Mouse (Mus musculus): ENCODE results near the gene Tas2r136. TPM values are rescaled to one million over a fixed set of nuclear protein-coding genes. Genes with fewer than 3 reads are reported as not detected.

The Tas2r136 gene
- total and polyA plus RNA-seq, 3 experiments, result not detected

- Histone ChIP-seq H3K36me3 (replicated peaks in 1 of 2; ENCODE audit: control insufficient read depth in 1 of 2, insufficient read depth in 1 of 2, low read length in 1 of 2) (no peaks in the 10 kb centered on the region), H3K27ac (ENCODE audit: insufficient read depth, low read depth) (no peak within 1 kb of the TSS), H3K27me3 (replicated peaks) (no peaks in the 10 kb centered on the region), H3K9ac (ENCODE audit: insufficient read depth, low read depth) (no peak within 1 kb of the TSS), H3K4me1 (ENCODE audit: control insufficient read depth in 1 of 2, insufficient read depth in 2 of 2) (no peaks in the 10 kb centered on the region), H3K4me3 (replicated peaks in 1 of 3; ENCODE audit: low read depth in 2 of 3, low read length in 2 of 3, poor library complexity in 1 of 3) (no peak within 1 kb of the TSS), H3K9me3 (replicated peaks; ENCODE audit: low read length) (peaks cover 16% of the 10 kb centered on the region), H3K79me2 (replicated peaks; ENCODE audit: control insufficient read depth, extremely low read depth, insufficient read depth, poor library complexity, severe bottlenecking) (no peaks in the 10 kb centered on the region), H3K4me2 (ENCODE audit: insufficient read depth, low read depth, poor library complexity, severe bottlenecking) (no peak within 1 kb of the TSS)
- DNase-seq (ENCODE audit: extremely low read depth), result no peak
- in situ Hi-C loops (cut with MboI; ENCODE audit: low pct_ligation_motif_present, low pct_unique_long_range_greater_than_20kb, low sequenced_read_pairs), result no loop called here
- dilution Hi-C loops (cut with MboI; ENCODE audit: extremely low pct_ligation_motif_present, extremely low pct_unique_long_range_greater_than_20kb, low sequenced_read_pairs), result no loop called here
- no peak for TF ChIP-seq UBTF (IDR thresholded peaks at IDR 0.05; ENCODE audit: low read depth, low read length)
- no peak for TF ChIP-seq MEF2A (IDR thresholded peaks at IDR 0.05; ENCODE audit: borderline replicate concordance, low read depth, low read length)
- TF ChIP-seq BHLHE40 (IDR thresholded peaks at IDR 0.05; ENCODE audit: low read depth, low read length), result no peak
- no peak for TF ChIP-seq JUND (conservative IDR thresholded peaks at IDR 0.05; ENCODE audit: low read depth, low read length)
- TF ChIP-seq USF2 (conservative IDR thresholded peaks at IDR 0.05; ENCODE audit: low read depth, low read length), result no peak
- TF ChIP-seq ZNF384 (IDR thresholded peaks at IDR 0.05; ENCODE audit: low read depth, low read length), result no peak
- no peak for TF ChIP-seq KAT2A (IDR thresholded peaks at IDR 0.05; ENCODE audit: insufficient replicate concordance, low read length)
Observed at GRCm38 (mm10) chr6:132737935-132738334, 40.0 kb downstream of the Tas2r136 start, which contains the start of gene Tas2r115. Gene Tas2r115, minus strand, starts transcription at chr6:132738035.

Other genes with a start within 250 kb of the Tas2r136 start
- not detected in 2 replicates for gene Prh1, start 208.4 kb downstream of the Tas2r136 start, total RNA-seq (2012; rRNA removed)
- gene Prh1, start 208.4 kb downstream of the Tas2r136 start, total RNA-seq (2014; rRNA removed), result not detected in 2 replicates
- gene Prh1, start 208.4 kb downstream of the Tas2r136 start, polyA plus RNA-seq (2012; ENCODE audit: insufficient read length, low read depth), result not detected in 2 replicates
- not detected in 2 replicates for gene Prp2, start 182.2 kb downstream of the Tas2r136 start, total RNA-seq (2012; rRNA removed)
- not detected in 2 replicates for gene Prp2, start 182.2 kb downstream of the Tas2r136 start, total RNA-seq (2014; rRNA removed)
- not detected in 2 replicates for gene Prp2, start 182.2 kb downstream of the Tas2r136 start, polyA plus RNA-seq (2012; ENCODE audit: insufficient read length, low read depth)
- not detected in 2 replicates for gene A630073D07Rik, start 126.6 kb downstream of the Tas2r136 start, total RNA-seq (2012; rRNA removed)
- gene A630073D07Rik, start 126.6 kb downstream of the Tas2r136 start, total RNA-seq (2014; rRNA removed), result not detected in 2 replicates
- gene A630073D07Rik, start 126.6 kb downstream of the Tas2r136 start, polyA plus RNA-seq (2012; ENCODE audit: insufficient read length, low read depth), result not detected in 2 replicates
- gene Tas2r120, start 121.2 kb downstream of the Tas2r136 start, total RNA-seq (2012; rRNA removed), result not detected in 2 replicates
- not detected in 2 replicates for gene Tas2r120, start 121.2 kb downstream of the Tas2r136 start, total RNA-seq (2014; rRNA removed)
- gene Tas2r120, start 121.2 kb downstream of the Tas2r136 start, polyA plus RNA-seq (2012; ENCODE audit: insufficient read length, low read depth), result not detected in 2 replicates
- not detected in 2 replicates for gene Tas2r121, start 77.2 kb downstream of the Tas2r136 start, total RNA-seq (2012; rRNA removed)
- gene Tas2r121, start 77.2 kb downstream of the Tas2r136 start, total RNA-seq (2014; rRNA removed), result not detected in 2 replicates
- gene Tas2r121, start 77.2 kb downstream of the Tas2r136 start, polyA plus RNA-seq (2012; ENCODE audit: insufficient read length, low read depth), result not detected in 2 replicates
- not detected in 2 replicates for gene Tas2r122, start 66.2 kb downstream of the Tas2r136 start, total RNA-seq (2012; rRNA removed)
- not detected in 2 replicates for gene Tas2r122, start 66.2 kb downstream of the Tas2r136 start, total RNA-seq (2014; rRNA removed)
- gene Tas2r122, start 66.2 kb downstream of the Tas2r136 start, polyA plus RNA-seq (2012; ENCODE audit: insufficient read length, low read depth), result not detected in 2 replicates
- gene Tas2r115, start 40.1 kb downstream of the Tas2r136 start, total RNA-seq (2012; rRNA removed), result not detected in 2 replicates
- not detected in 2 replicates for gene Tas2r115, start 40.1 kb downstream of the Tas2r136 start, total RNA-seq (2014; rRNA removed)
- gene Tas2r115, start 40.1 kb downstream of the Tas2r136 start, polyA plus RNA-seq (2012; ENCODE audit: insufficient read length, low read depth), result not detected in 2 replicates
- gene Tas2r124, start 23.4 kb downstream of the Tas2r136 start, total RNA-seq (2012; rRNA removed), result not detected in 2 replicates
- gene Tas2r124, start 23.4 kb downstream of the Tas2r136 start, total RNA-seq (2014; rRNA removed), result not detected in 2 replicates
- not detected in 2 replicates for gene Tas2r124, start 23.4 kb downstream of the Tas2r136 start, polyA plus RNA-seq (2012; ENCODE audit: insufficient read length, low read depth)
- gene Tas2r102, start 16.0 kb downstream of the Tas2r136 start, total RNA-seq (2012; rRNA removed), result not detected in 2 replicates
- not detected in 2 replicates for gene Tas2r102, start 16.0 kb downstream of the Tas2r136 start, total RNA-seq (2014; rRNA removed)
- gene Tas2r102, start 16.0 kb downstream of the Tas2r136 start, polyA plus RNA-seq (2012; ENCODE audit: insufficient read length, low read depth), result not detected in 2 replicates
- gene Tas2r117, start 24.7 kb upstream of the Tas2r136 start, total RNA-seq (2012; rRNA removed), result not detected in 2 replicates
- not detected in 2 replicates for gene Tas2r117, start 24.7 kb upstream of the Tas2r136 start, total RNA-seq (2014; rRNA removed)
- not detected in 2 replicates for gene Tas2r117, start 24.7 kb upstream of the Tas2r136 start, polyA plus RNA-seq (2012; ENCODE audit: insufficient read length, low read depth)
- not detected in 2 replicates for gene Tas2r123, start 69.0 kb upstream of the Tas2r136 start, total RNA-seq (2012; rRNA removed)
- gene Tas2r123, start 69.0 kb upstream of the Tas2r136 start, total RNA-seq (2014; rRNA removed), result not detected in 2 replicates
- not detected in 2 replicates for gene Tas2r123, start 69.0 kb upstream of the Tas2r136 start, polyA plus RNA-seq (2012; ENCODE audit: insufficient read length, low read depth)
- not detected in 2 replicates for gene Tas2r116, start 77.3 kb upstream of the Tas2r136 start, total RNA-seq (2012; rRNA removed)
- not detected in 2 replicates for gene Tas2r116, start 77.3 kb upstream of the Tas2r136 start, total RNA-seq (2014; rRNA removed)
- not detected in 2 replicates for gene Tas2r116, start 77.3 kb upstream of the Tas2r136 start, polyA plus RNA-seq (2012; ENCODE audit: insufficient read length, low read depth)
- gene Tas2r110, start 89.8 kb upstream of the Tas2r136 start, total RNA-seq (2012; rRNA removed), result not detected in 2 replicates
- not detected in 2 replicates for gene Tas2r110, start 89.8 kb upstream of the Tas2r136 start, total RNA-seq (2014; rRNA removed)
- gene Tas2r110, start 89.8 kb upstream of the Tas2r136 start, polyA plus RNA-seq (2012; ENCODE audit: insufficient read length, low read depth), result not detected in 2 replicates
- gene Tas2r113, start 114.8 kb upstream of the Tas2r136 start, total RNA-seq (2012; rRNA removed), result not detected in 2 replicates
- not detected in 2 replicates for gene Tas2r113, start 114.8 kb upstream of the Tas2r136 start, total RNA-seq (2014; rRNA removed)
- gene Tas2r113, start 114.8 kb upstream of the Tas2r136 start, polyA plus RNA-seq (2012; ENCODE audit: insufficient read length, low read depth), result not detected in 2 replicates
- not detected in 2 replicates for gene Tas2r125, start 131.5 kb upstream of the Tas2r136 start, total RNA-seq (2012; rRNA removed)
- not detected in 2 replicates for gene Tas2r125, start 131.5 kb upstream of the Tas2r136 start, total RNA-seq (2014; rRNA removed)
- gene Tas2r125, start 131.5 kb upstream of the Tas2r136 start, polyA plus RNA-seq (2012; ENCODE audit: insufficient read length, low read depth), result not detected in 2 replicates
- not detected in 2 replicates for gene Tas2r129, start 172.9 kb upstream of the Tas2r136 start, total RNA-seq (2012; rRNA removed)
- not detected in 2 replicates for gene Tas2r129, start 172.9 kb upstream of the Tas2r136 start, total RNA-seq (2014; rRNA removed)
- not detected in 2 replicates for gene Tas2r129, start 172.9 kb upstream of the Tas2r136 start, polyA plus RNA-seq (2012; ENCODE audit: insufficient read length, low read depth)
- not detected in 2 replicates for gene Tas2r131, start 179.8 kb upstream of the Tas2r136 start, total RNA-seq (2012; rRNA removed)
- not detected in 2 replicates for gene Tas2r131, start 179.8 kb upstream of the Tas2r136 start, total RNA-seq (2014; rRNA removed)
- not detected in 2 replicates for gene Tas2r131, start 179.8 kb upstream of the Tas2r136 start, polyA plus RNA-seq (2012; ENCODE audit: insufficient read length, low read depth)
- gene Tas2r109, start 202.8 kb upstream of the Tas2r136 start, total RNA-seq (2012; rRNA removed), result not detected in 2 replicates
- gene Tas2r109, start 202.8 kb upstream of the Tas2r136 start, total RNA-seq (2014; rRNA removed), result not detected in 2 replicates
- gene Tas2r109, start 202.8 kb upstream of the Tas2r136 start, polyA plus RNA-seq (2012; ENCODE audit: insufficient read length, low read depth), result not detected in 2 replicates

Measured in CH12.LX (cell line).